Mouse (Mus musculus) ovary, postnatal 10 days (tissue): ENCODE measurements around the gene Grik4.
A peak's percentile ranks its signal among the peaks of the same experiment; 100 is the strongest.

Source experiments
- DNase-seq: peaks from one replicate; pipeline ENCODE4 v3.0.0; 2022; ENCODE audit warnings: low spot score

Grik4 gene

DNA sequence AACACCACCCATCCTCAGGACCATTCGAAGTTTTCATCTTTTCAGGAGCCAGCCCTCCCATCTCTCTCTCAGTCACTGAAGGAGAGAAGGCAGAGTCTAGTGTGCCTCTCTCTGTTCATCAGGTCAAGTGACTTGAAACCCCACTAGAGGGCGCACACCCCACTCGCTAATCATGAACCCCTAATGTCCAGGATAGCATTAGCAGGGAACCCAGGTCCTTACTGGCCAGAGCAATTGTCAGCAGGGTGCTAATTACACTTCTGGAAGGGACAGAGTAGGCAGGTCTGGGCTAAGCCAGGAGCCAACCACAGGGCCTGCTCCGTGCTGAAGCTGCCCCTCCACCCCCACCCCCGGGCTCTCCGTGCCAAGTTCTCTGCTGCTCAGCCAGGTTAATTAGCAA is 371.1 kb downstream of the Grik4 start:
- peak; percentile 6 for DNase-seq

DNA sequence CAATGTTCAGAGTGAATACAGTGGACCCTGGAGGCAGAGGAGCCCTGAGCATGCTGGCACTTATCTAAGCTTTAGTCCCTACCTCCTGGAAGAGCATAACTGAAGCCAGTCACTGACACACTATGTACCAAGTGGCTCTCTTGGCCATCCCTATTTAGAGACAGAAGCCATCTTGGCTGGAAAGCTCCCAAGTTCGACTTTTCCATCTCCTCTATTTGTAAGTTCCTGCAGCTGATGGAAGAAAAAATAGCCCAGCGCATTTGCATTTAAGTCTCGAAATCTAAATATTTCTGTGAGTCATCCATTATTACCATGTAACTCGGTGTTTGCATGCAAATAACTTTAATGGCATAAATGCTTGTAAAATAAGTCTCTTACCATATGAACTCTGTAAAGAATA is 378.4 kb downstream of the Grik4 start:
- DNase-seq: no peak

DNA sequence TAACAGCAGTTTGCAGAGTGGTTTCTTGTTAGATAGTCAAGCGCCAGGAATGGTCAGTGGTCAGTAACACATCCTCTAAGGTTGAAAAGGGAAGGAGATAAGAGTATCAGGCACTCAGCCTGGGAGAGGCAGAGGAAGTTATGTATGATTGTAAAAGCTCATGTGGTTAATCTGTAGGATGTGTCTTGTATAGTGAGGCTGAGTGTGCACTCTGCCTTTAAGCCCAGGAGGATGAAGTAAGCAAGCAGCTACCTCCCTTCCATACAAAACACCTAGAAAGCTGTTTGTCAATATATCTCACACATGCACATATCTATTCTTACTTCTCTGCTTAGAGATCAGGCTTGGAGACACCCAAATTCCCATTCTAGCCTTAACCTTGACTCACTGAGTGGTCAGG is 389.1 kb downstream of the Grik4 start:
- DNase-seq: no peak

DNA sequence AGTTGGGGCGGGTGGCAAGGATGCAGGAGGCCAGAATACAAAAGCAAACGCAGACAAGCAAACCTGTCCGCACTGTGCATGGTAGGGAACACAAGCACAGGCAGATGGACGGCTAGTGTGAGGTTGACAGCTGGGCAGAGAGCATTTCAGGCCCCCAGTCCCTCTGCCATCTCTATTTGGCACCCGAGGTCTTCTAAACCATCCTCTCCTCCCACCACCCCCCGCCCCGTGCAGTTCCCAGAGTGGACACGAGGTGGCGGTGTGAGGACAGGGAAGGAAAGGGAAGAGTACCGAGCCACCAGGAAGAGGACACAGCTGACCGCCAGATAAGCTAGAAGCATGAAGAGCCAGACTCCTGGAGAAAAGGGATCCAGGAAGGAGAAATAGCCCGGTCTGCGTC is 394.2 kb downstream of the Grik4 start:
- peak; percentile 64 for DNase-seq

DNA sequence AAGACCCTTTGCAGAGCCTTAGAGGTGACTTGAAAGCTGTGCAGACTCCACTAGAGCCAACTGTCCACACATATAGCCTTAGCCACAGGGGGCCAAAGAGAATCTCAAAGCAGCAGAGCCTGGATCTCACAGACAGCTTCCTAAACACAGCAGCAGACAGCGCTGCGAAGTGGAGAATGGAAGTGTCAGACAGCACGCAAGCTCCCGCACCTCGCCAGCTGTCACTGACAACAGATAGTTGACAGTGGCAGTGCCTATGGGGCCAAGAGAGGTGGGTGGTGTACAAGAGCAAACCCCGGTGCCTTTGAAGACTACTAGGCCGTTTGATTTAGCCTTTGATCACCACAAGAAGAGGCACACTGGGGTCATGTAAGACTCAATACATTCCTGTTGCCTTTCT is 395.3 kb downstream of the Grik4 start:
- no peak for DNase-seq

DNA sequence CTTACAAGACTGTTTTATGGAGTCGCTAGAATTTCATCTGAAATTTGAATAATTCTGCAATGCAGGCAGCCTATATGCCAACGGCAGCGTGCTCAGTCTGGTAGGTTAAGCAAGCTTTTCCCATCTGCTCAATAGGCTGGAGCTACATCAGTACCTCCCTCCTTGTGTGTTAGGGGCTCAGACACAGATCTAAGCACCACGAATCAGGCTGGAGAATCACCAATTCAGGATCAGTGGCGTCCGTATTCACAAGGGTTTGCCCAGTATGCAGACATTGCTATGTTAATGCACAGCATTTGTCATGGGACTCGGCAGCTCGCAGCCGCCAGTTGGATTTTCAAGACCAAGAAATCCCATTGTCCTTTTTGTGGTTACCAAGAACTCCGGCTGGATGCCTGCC is 399.8 kb downstream of the Grik4 start:
- DNase-seq: no peak

DNA sequence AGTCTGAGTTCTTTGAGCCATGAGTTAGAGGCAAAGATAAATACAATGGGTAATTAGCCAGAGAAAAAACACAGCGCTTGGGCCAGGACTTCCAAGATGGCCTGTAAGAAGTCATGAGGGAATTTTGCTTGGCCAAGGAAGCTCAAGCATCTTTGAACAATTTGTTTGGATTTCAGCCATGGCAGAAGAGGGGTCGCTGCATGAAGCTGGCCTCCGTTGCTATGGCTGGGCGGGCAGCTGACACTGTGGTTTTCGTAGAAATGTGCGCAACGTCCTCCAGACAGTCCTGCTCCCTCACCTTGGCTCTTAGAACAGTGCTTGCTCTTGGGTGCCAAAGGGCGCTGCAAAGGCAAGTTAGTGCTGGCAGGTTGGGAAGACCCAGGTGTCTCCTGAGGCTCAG is 410.8 kb downstream of the Grik4 start:
- DNase-seq: no peak

DNA sequence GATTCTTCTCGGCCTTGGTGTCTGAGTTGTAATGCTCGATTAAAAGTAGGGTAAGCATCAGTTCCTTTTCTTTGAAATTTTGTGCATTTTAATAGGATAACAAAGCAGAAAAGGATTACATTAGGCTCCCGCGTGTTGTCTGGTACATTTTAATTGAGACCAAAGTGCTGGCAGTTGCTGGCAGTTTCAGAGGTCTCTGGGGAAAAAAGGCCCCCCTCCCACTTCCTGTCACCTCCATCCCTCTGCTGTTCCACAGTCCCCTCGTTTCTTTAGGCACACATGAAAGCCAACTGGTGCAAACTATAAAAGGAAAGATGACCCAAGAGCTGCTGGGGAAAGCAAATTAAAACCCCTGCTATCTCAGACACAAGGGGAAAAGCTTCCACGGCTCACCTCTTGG is 411.3 kb downstream of the Grik4 start:
- DNase-seq: no peak

GRCm38 (mm10) chr9:42531951-42532350 is 412.3 kb downstream of the Grik4 start:
- no peak for DNase-seq

- no peak for DNase-seq
Measured at GRCm38 (mm10) chr9:42530221-42531152, 413.8 kb downstream of the Grik4 start.

GRCm38 (mm10) chr9:42520587-42521084 is 423.7 kb downstream of the Grik4 start:
- DNase-seq: no peak

- DNase-seq: no peak
Measured at GRCm38 (mm10) chr9:42518163-42518562, 426.1 kb downstream of the Grik4 start.

- no peak for DNase-seq
Measured at GRCm38 (mm10) chr9:42513159-42513558, 431.1 kb downstream of the Grik4 start.

DNA sequence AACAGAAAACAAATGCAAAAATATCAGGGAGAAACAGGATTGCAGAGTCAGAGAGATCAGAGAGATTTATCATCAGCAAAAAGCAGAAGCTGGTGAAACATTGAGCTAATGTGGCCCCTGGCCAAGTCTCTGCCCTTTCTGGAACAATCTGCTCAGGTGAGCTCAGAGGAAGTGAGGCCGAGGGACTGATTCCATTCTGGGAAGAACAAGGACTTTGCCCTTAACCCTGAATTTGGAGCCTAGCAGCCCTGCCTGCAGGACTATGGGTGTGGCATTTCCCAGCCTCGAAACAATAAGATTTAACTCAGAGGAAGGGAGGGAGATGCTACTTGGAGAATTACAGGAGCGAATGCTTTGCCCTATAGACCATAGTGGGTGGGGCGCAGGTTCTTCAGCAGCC is 432.0 kb downstream of the Grik4 start:
- DNase-seq: no peak

DNA sequence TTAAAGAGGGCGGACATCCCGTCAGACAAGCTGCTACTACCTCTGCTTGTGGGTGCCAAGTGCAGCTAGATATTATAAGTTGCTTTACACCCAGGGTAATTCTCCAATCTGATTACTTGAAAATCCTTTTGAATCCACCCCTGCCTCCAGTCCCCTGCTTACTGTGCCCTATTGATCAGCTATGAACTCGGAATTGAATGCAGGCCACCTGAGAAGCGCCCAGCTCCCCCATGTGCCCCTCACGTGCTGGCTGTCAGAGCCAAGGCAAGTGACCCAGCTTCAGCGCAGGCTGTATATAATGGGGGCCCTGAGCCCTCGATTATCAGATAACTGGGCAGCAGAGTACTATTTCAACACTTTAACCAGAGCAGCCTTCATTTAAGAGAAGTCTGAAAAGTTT is 436.1 kb downstream of the Grik4 start:
- no peak for DNase-seq

GRCm38 (mm10) chr9:42507709-42508108 is 436.6 kb downstream of the Grik4 start, which contains the start of gene Tbcel:
Gene Tbcel (minus strand): TSS chr9:42507809.
- no peak for DNase-seq

DNA sequence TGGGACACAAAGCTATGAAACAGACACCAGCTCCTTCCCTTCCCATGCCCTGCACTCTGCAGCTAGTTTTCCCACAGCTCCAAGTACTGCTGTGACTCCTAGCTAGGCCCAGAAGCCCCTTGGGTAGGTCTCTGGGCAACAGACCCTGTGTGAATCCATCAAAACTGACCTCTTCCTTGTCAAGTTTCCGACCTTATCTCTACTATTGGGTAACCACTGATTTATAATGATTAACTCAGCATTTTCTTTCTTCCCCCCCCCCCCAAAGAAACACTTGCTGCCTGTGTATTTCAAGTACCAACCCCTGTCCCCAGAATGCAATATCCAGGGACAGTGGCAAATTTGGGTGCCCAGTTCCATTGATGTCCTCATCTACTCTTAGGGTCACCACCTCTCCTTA is 437.3 kb downstream of the Grik4 start:
- DNase-seq: no peak

GRCm38 (mm10) chr9:42504971-42505510 is 439.3 kb downstream of the Grik4 start:
- no peak for DNase-seq

DNA sequence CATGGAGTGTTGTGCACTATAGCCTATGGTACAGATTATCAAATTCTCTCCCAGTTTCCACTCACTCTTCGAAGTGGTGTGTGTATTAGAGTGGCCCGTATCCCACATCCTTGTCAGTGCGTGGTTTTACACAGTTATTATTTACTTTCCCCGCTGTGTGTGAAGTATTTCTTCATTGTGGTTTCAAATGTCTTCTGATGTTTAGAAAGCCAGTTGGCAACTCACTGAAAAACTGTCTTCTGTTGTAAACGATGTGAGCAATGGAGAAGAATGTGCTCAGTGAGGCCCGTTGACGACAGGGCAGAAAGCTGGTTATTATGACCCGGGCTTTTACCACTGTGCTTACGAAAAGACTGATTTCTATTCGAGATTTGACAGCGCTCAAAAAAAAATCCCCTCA is 439.7 kb downstream of the Grik4 start:
- no peak for DNase-seq

DNA sequence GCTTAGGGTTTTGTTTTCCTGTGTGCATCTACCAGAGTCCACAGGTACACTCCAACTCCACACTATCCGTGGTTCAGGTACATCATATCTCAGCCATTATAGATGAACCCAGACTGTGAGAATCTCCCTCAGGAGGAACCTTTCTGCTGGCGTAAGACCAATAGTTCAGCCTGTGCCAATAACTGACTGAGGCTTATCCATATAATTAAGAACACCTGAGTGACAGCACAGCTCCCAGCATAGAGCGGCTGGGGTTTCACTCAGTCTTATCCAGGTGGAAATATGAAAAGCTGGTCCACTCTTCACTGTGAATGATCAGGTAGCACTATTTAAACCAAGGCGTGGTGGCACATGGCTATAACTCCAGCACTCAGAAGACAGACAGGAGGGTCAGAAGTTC is 440.6 kb downstream of the Grik4 start:
- no peak for DNase-seq

- DNase-seq: no peak
Measured at GRCm38 (mm10) chr9:42496296-42496695, 448.0 kb downstream of the Grik4 start.

- no peak for DNase-seq
Measured at GRCm38 (mm10) chr9:42491780-42492179, 452.5 kb downstream of the Grik4 start.

DNA sequence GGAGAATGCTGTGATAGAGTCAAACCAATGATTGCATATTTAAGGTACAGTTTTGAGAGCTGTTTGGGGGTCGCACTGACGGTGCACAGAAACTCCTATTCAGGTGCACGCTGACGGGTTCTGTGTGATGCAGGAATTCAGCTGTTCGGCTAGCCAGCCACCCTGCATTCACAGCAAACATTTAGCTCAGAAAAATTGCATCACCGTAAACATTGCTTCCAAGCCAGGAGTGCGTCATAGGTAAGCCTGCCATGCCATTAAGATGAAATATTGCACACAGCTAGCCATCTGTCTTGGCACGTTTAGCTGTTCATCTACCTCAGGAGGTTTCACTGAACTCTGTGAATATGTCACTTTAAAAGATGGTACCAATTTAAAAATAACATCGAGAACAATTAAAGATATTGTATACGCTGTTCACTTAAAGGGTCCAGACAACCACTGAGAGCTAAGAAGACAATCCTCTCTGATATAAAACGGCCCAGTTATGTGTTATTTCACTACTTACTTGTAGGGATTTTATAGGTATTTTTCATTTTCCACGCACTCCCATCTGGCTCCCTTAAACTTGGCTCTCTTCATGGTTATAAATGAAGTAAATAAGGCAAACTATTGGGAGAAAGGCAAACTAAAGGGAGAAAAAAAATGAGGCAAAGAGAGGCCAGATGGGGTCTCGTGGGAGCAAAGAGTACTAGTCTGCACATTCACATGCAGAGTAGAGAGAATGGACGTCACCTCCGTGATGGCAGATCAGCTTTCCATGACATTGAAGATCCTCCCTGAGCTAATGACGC is 453.5 kb downstream of the Grik4 start:
- DNase-seq: no peak
